Mouse (Mus musculus): ENCODE results near the gene Ero1lb.
A peak's percentile ranks its signal among the peaks of the same experiment; 100 is the strongest.

Ero1lb gene

GRCm38 (mm10) chr13:12565621-12566390, at the start of gene Ero1lb:
Gene Ero1lb (plus strand): TSS chr13:12565874.
- peak; percentile 99 for DNase-seq

DNA sequence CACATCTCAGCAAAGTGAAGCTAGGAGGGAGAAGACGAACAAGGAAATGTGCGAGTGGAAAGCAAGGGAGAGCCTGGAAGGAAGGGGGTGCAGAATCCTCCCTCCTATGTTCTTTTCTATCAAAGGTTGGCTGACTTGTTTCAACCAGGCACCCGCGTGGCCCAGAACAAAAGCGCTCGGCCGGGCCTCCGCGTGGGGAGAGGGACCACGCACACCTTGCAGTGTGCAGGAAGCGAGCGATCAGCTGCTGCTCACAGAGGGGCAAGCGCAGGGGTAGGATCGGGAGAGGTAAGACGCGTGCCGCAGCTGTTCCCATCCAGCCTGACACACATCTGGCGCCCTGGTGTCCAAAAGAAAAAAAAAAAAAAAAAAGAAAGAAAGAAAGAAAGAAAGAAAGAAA, 46.3 kb upstream of the Ero1lb start:
- peak; percentile 43 for DNase-seq

- DNase-seq = peak; percentile 75
Observed at GRCm38 (mm10) chr13:12519955-12520584, 45.6 kb upstream of the Ero1lb start, which contains the start of gene Edaradd. Gene Edaradd (minus strand): TSS chr13:12520438.

DNA sequence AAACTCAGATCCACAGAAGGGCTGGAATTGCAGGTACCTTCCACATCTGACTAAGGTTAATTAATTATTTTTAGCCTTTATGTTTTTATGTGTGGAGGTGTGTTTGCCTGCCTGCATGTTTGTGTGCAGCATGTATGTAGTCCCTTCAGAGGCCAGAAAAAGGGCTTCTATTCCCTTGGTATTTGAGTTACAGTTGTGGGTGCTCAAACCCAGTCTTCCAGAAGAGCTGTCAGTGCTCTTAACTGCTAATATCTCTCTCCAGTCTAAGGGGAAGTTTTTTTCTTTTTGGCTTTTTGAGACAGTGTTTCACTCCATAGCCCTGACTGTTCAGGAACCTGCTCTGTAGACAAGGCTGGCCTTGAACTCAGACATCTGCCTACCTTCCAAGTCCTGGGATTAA, 43.3 kb upstream of the Ero1lb start:
- DNase-seq = no peak

- DNase-seq = no peak
Observed at GRCm38 (mm10) chr13:12525678-12526077, 40.0 kb upstream of the Ero1lb start.

- DNase-seq = no peak
Observed at GRCm38 (mm10) chr13:12534628-12535027, 31.0 kb upstream of the Ero1lb start.

DNA sequence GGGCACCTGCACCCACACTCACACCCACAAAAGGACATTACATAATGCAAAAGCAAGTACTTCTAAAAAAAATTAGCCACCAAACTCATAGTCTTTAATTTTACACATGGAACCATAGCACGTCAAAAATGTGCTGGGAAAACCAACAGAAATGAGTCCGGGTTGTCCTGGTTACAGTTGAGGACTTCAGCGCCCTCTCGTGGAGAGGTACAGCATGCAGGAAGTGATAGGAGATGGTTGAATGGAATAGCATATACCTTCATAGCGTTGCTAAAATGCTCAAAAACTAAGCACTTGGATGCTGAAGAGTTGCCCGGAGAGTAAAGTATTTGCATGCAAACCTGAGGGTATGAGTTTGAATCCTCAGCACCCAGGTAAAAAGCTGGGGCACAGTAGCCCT, 27.7 kb upstream of the Ero1lb start:
- peak; percentile 49 for DNase-seq

GRCm38 (mm10) chr13:12539716-12540115, 26.0 kb upstream of the Ero1lb start:
- peak; percentile 40 for DNase-seq

- no peak for DNase-seq
Observed at GRCm38 (mm10) chr13:12540119-12540518, 25.6 kb upstream of the Ero1lb start.

DNA sequence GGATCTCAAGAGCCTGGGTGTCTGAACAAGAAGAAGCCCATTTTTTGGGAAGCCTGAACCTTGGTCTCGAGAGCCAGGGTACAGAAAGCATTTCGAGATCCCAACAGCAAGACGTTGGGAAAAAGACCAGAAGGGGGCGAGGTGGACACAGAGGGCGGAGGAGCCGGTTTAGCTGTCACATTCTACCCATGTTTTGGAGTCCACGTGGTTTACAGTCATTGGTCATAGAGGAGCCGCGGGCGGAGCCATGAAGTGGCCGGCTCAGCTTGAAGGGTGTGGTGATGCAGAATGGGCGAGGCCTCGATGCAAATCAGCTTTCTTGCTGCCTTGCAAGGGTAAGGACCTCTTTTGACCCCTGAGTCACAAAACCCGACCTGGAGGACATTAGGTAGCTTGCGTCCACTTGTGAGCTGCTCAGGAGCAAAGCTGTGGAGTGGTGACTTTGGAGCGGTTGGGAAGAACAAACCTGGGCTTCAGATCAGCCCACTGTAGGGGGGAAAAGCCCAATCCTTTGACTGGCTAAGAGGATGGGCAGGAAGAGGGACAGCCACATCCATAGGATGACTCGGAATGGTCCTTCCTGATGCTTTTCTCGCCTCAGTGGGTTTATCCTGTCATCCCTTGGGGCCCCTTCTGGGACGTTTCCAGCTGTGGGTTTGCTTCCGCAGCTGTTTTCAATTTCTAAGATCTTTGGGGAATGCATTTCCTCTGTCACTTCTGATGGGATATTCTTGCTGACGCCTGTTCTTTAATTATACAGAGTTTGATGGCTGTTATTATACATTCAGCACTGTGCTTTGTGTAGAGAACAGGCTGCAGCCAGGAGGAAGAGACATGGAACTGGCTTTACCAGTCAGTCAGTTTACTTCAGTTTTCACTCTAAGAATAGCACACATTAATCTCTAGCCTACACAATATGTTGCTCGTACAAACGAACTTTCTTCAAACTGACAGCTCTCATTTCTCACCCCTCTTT, 23.4 kb upstream of the Ero1lb start:
- peak; percentile 76 for DNase-seq

DNA sequence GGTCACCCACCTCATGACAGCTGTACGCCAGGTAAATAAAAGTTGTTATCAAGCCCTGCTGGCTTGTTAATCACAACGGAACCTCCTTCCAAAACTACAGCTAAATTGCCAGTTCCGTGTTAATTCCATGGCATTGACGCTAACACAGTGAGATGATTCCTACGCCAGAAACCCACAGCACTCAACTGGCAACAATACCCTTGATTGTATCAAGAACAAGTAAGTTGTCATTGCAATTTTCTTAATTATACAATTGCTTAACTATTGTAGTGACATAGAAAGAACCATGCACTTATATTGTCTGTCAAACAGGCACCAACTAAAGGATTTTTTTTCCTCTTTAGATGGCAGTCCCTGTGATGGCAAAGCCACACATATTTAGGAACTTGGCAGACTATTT, 22.4 kb upstream of the Ero1lb start:
- no peak for DNase-seq

- DNase-seq = no peak
Observed at GRCm38 (mm10) chr13:12543880-12544568, 21.6 kb upstream of the Ero1lb start.

GRCm38 (mm10) chr13:12554211-12554610, 11.5 kb upstream of the Ero1lb start:
- no peak for DNase-seq

GRCm38 (mm10) chr13:12559044-12559443, 6.6 kb upstream of the Ero1lb start:
- no peak for DNase-seq

GRCm38 (mm10) chr13:12559462-12560120, 6.1 kb upstream of the Ero1lb start:
- DNase-seq = no peak

- DNase-seq = no peak
Observed at GRCm38 (mm10) chr13:12561729-12562128, 3.9 kb upstream of the Ero1lb start.

DNA sequence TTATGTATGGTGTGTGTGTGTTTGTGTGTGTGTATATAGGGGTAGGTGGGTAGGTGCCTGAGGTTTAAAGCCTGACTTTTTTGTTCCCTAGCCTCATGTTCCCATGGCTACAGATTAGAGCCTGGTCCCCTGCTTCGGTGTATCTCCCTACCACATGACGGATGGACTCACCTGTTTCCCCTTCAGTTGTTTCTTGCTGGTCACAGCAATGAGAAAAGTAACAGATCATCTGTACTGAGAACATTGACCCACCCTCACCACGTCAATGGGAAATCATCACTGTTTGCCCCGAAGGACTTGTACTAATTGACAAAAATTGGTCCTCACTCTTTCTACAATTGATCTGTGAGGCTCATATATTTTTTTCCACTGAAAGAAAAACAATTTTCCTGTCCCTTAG, 3.4 kb upstream of the Ero1lb start:
- DNase-seq = no peak

DNA sequence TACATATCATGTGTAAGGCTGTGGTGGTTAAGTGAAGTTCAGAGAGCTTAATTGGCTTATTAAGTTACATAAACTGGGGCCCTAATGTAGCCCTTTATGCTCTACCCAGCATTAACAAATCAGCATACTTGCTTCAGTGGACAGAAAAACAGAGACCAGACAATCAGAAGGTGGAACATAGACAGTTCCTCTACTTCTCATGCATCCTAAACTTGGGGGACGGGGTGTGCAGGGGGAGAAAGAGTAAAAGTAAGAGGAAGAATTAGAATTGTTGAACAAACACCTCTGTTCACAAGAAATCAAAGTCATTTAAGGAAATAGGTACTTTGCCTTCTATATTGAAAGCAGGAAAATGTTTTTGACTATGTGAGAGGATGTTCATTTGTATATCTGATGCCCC, 2.3 kb downstream of the Ero1lb start:
- DNase-seq = no peak

DNA sequence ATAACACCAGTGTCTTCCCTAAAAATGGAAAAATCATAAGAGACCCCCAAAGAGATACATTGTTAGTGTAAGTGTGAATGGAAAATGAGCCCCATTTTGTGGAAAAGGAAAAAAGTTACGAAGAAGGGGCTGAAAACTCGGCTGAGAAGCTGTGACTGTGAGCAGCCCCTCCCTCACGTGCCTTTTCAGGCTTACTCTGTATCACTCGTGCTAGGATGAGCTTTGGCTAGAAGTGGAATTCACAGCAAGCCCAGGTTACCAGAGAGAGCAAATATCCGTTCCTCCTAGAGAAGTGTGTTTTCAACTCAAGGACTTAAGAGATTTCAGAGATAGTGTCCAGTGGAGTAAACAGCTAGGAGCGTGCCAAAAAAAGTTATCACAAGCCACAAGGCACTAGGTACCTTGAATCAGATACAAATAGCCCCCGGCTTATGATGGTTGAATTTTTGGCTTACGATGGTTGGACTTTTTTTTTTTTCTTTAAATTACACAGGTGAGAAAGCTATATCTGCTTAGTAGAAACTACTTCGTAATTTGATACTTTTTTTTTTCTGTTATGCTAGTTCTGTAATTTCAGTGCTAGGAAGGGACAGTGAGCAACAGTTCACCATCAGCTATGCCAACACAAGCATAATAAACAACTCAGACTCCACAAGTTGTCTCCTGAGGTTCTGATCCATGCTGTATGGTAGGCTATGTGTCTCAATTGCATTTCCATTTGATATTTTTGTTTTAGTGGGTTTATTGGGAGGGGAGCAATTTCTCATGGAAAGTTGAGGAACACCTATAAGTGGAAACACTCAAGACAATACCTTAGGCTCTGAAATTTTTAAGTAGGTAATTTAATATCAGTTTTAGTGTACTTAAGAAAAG, 3.2 kb downstream of the Ero1lb start:
- no peak for DNase-seq

DNA sequence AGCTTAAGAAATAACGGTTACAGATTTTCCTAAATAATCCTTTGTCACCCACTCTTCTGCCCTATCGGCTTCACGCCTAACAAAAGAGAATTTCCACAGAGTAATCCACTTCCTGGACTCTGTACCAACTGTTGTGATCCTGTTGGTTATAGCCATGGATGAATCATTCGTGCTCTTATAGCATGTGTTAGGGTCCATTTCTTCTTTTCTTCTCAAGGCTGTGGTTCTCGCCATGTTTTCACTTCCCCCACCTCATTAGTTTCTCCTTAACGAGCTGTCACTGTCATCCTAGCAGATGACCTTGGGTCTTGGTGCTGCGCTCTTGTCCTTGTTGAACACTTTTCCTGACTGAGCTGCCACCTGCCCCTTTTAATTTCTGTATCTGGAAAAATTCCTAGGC, 4.1 kb downstream of the Ero1lb start:
- DNase-seq = no peak

GRCm38 (mm10) chr13:12574979-12575536, 9.4 kb downstream of the Ero1lb start:
- DNase-seq = no peak

Data from retina, postnatal 1 day (tissue).